In genomic region chr7:25026452-25026851, GRCm38 (mm10) we compare ENCODE assay signal across 17 mouse cellular contexts. TPM values are rescaled to one million over a fixed set of nuclear protein-coding genes. Genes with fewer than 3 reads are reported as not detected.
A peak's percentile ranks its signal among the peaks of the same experiment; 100 is the strongest.
DNase-seq lines count a peak whose midpoint lies in the region; ATAC-seq and TF ChIP-seq lines count a peak whose summit lies in the region.
"Had no signal": no experiment of that assay in that cellular context is flagged by ENCODE, and none has a peak within 500 bp of the region (broad histone marks: within the 10 kb centered on the region; RNA-seq: fewer than 3 reads in every experiment).

No protein-coding gene starts in this region.

- H3K36me3 ChIP-seq in megakaryocyte, embryonic 14.5 days (replicated peaks; ENCODE audit: low read length), result peaks cover 22% of the 10 kb centered on the region
- H3K36me3 ChIP-seq in stomach, postnatal 0 days (ENCODE audit: control insufficient read depth, insufficient read depth, low read length), result no peaks in the 10 kb centered on the region

- H3K4me2 ChIP-seq in stomach, postnatal 0 days (replicated peaks; ENCODE audit: low read depth), result no peak overlapping the region
- H3K4me2 ChIP-seq: liver, embryonic 12.5 days; lung, embryonic 15.5 days had no signal

- peaks cover 12% of the 10 kb centered on the region for H3K27me3 ChIP-seq in megakaryocyte, embryonic 14.5 days (replicated peaks)
- no peaks in the 10 kb centered on the region for H3K27me3 ChIP-seq in stomach, postnatal 0 days (ENCODE audit: control insufficient read depth, insufficient read depth, low read length)
- H3K27me3 ChIP-seq: liver, embryonic 12.5 days; lung, embryonic 15.5 days had no signal

- TF ChIP-seq CTCF in stomach, postnatal 0 days (IDR thresholded peaks at IDR 0.05; ENCODE audit: low read depth), result no peak

- DNase-seq in frontal cortex, postnatal 25 days (ENCODE audit: low spot score in 2 of 2), result no peak
- peak; percentile 72 for DNase-seq in NIH3T3 (ENCODE audit: low read depth)
- no peak for DNase-seq in testis, postnatal 14 days (ENCODE audit: low spot score)
- no peak for DNase-seq in stomach, postnatal 0 days (ENCODE audit: low spot score)
- DNase-seq: cerebellum, adult 2 months; gastrocnemius, postnatal 10 days; thymus, adult 18-20 months had no signal

- H3K27ac ChIP-seq in stomach, postnatal 0 days (replicated peaks), result no peak overlapping the region
- H3K27ac ChIP-seq: heart, adult 2 months; liver, embryonic 12.5 days; lung, embryonic 15.5 days had no signal

- H3K4me3 ChIP-seq in megakaryocyte, embryonic 14.5 days (replicated peaks), result peak overlapping the region; percentile 43
- H3K4me3 ChIP-seq in stomach, postnatal 0 days (ENCODE audit: low read depth, low read length), result no peak overlapping the region
- H3K4me3 ChIP-seq: erythroblast, embryonic 14.5 days; heart, adult 2 months; liver, embryonic 12.5 days; lung, embryonic 15.5 days had no signal

- H3K9me3 ChIP-seq in megakaryocyte, embryonic 14.5 days, result no peaks in the 10 kb centered on the region
- H3K9me3 ChIP-seq in stomach, postnatal 0 days (ENCODE audit: control insufficient read depth, low read length), result no peaks in the 10 kb centered on the region
- H3K9me3 ChIP-seq: liver, embryonic 12.5 days; lung, embryonic 15.5 days had no signal

- WGBS in stomach, postnatal 0 days, result 50% methylated on average over 7 of the region's 7 CpGs

- H3K4me1 ChIP-seq in megakaryocyte, embryonic 14.5 days, result peaks cover 42% of the 10 kb centered on the region
- H3K4me1 ChIP-seq in stomach, postnatal 0 days (replicated peaks; ENCODE audit: control insufficient read depth, insufficient read depth), result no peaks in the 10 kb centered on the region
- H3K4me1 ChIP-seq: lung, embryonic 15.5 days had no signal

- ATAC-seq in frontal cortex, adult (ENCODE audit: low TSS enrichment), result peak; percentile 25; the same call in 1 of the 2 replicates
- no peak for ATAC-seq in megakaryocyte, adult 5-6 weeks (ENCODE audit: poor library complexity, severe bottlenecking)
- peak; percentile 38 to 66; a peak in 2 of 4 replicates for ATAC-seq in hematopoietic stem cell, adult 5-6 weeks (replicated peaks in 1 of 2; ENCODE audit: insufficient read depth in 1 of 2, low FRiP score in 2 of 2, low TSS enrichment in 1 of 2, low read depth in 1 of 2, poor library complexity in 2 of 2, severe bottlenecking in 2 of 2)
- no peak for ATAC-seq in stomach, postnatal 0 days (ENCODE audit: low FRiP score, low TSS enrichment)
- ATAC-seq: forebrain, embryonic 16.5 days; liver, embryonic 12.5 days; midbrain, embryonic 16.5 days had no signal

- TF ChIP-seq EP300 in stomach, postnatal 0 days (optimal IDR thresholded peaks at IDR 0.05), result no peak

- no peak overlapping the region for H3K9ac ChIP-seq in stomach, postnatal 0 days (ENCODE audit: low read length)
- H3K9ac ChIP-seq: liver, embryonic 12.5 days; lung, embryonic 15.5 days had no signal

RNA-seq across cellular contexts. Expression of gene Atp1a3, which starts 20.7 kb away (rescaled TPM):
- polyA plus RNA-seq in megakaryocyte, embryonic 14.5 days (2012; ENCODE audit: insufficient read depth, low replicate concordance), result 7.5 and 25.7 TPM in 2 replicates
- 126 and 128 TPM in 2 replicates for total RNA-seq in megakaryocyte, adult 5-6 weeks (2015)
- total RNA-seq in megakaryocyte, adult 5-6 weeks (2017), result 61.6 and 106 TPM in 2 replicates
- 7.7 and 9.9 TPM in 2 replicates for total RNA-seq in hematopoietic stem cell, adult 5-6 weeks (2017)
- polyA plus RNA-seq in stomach, postnatal 0 days (2015; fragmentation: Nextera tagmentation; extraction: Ambion mirVana), result 1.6 and 2.4 TPM in 2 replicates

RNA-seq across cellular contexts. Expression of gene Grik5, which starts 45.7 kb away (rescaled TPM):
- polyA plus RNA-seq in megakaryocyte, embryonic 14.5 days (2012; ENCODE audit: insufficient read depth, low replicate concordance), result 6.5 and 20.1 TPM in 2 replicates
- 1.1 and 1.6 TPM in 2 replicates for total RNA-seq in megakaryocyte, adult 5-6 weeks (2015)
- total RNA-seq in megakaryocyte, adult 5-6 weeks (2017), result 2.0 and 2.6 TPM in 2 replicates
- total RNA-seq in hematopoietic stem cell, adult 5-6 weeks (2017), result 11.4 and 36.2 TPM in 2 replicates
- polyA plus RNA-seq in stomach, postnatal 0 days (2015; fragmentation: Nextera tagmentation; extraction: Ambion mirVana), result 1.7 and 2.2 TPM in 2 replicates

RNA-seq across cellular contexts. Expression of gene Zfp574, which starts 45.9 kb away (rescaled TPM):
- 21.6 and 42.6 TPM in 2 replicates for polyA plus RNA-seq in megakaryocyte, embryonic 14.5 days (2012; ENCODE audit: insufficient read depth, low replicate concordance)
- 6.7 and 6.8 TPM in 2 replicates for total RNA-seq in megakaryocyte, adult 5-6 weeks (2015)
- 6.8 and 7.2 TPM in 2 replicates for total RNA-seq in megakaryocyte, adult 5-6 weeks (2017)
- total RNA-seq in hematopoietic stem cell, adult 5-6 weeks (2017), result 6.3 and 6.6 TPM in 2 replicates
- 12.1 and 12.9 TPM in 2 replicates for polyA plus RNA-seq in stomach, postnatal 0 days (2015; fragmentation: Nextera tagmentation; extraction: Ambion mirVana)

RNA-seq across cellular contexts. Expression of gene Rabac1, which starts 53.9 kb away (rescaled TPM):
- polyA plus RNA-seq in megakaryocyte, embryonic 14.5 days (2012; ENCODE audit: insufficient read depth, low replicate concordance), result 475 and 509 TPM in 2 replicates
- 85.5 and 102 TPM in 2 replicates for total RNA-seq in megakaryocyte, adult 5-6 weeks (2015)
- 73.1 and 79.3 TPM in 2 replicates for total RNA-seq in megakaryocyte, adult 5-6 weeks (2017)
- total RNA-seq in hematopoietic stem cell, adult 5-6 weeks (2017), result 77.1 and 120 TPM in 2 replicates
- 290 and 293 TPM in 2 replicates for polyA plus RNA-seq in stomach, postnatal 0 days (2015; fragmentation: Nextera tagmentation; extraction: Ambion mirVana)

Comparison
In these comparisons a context has a peak if more than half of its experiments do, and no peak if none do; other contexts are left out.
1. ATAC-seq: peak in frontal cortex, adult (single experiment) and hematopoietic stem cell, adult 5-6 weeks (2 of 2); none in megakaryocyte, adult 5-6 weeks (single experiment) and stomach, postnatal 0 days (single experiment).